Mouse (Mus musculus) liver, adult 2 months (tissue): ENCODE measurements around the gene Fbxo28.

Source experiments
- CTCF ChIP-seq: fragments of 200-500 bp; IDR thresholded peaks from 2 replicates; pipeline ENCODE4 v1.5.1; 2011; ENCODE audit warnings: low read depth, low read length, control low read depth
- POLR2A ChIP-seq: fragments of 200-500 bp; IDR thresholded peaks from 2 replicates; pipeline ENCODE4 v1.6.1; 2011; ENCODE audit warnings: low read length, control low read depth; ENCODE audit not compliant: insufficient read depth; ENCODE audit errors: extremely low read depth

DNA sequence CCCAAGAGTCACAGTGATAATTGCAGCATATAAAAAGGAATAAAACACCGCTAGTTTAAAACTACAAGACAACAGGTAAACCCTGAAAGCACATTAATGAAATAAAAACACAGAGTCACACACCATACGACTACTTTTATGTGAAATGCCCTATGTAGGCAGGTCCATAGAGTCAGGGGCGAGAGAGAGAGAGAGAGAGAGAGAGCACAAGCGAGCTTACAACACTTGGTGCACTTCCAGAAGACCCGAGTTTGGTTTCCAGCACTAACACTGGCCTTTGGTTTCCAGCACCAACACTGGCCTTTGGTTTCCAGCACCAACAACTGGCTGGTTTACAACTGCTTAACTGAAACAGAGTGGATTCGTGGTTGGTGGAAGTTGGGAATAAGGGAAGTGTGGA is 564 bp upstream of the Fbxo28 start:
- no peak for TF ChIP-seq CTCF
- TF ChIP-seq POLR2A = no peak
